Mouse (Mus musculus): ENCODE data around the gene Tgm6.
A peak's percentile ranks its signal among the peaks of the same experiment; 100 is the strongest.

Gene Tgm6

DNA sequence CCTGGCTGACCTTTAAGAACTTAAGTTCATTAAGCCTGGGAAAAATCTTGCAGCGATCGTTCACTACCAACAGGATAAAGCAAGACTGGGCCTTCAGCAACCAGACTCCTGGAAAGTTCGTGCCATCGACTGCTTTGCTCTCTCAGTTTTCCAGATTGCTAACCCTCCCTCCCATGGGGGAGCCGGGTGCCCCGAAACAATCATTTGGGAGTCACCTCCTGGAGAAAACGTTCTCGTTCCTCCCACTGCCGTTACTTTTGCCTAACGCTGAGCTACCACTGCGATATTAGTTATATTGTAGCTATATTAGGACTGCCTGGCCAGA is 66.1 kb downstream of the Tgm6 start:
- DNase-seq (ENCODE audit: low spot score), result no peak

DNA sequence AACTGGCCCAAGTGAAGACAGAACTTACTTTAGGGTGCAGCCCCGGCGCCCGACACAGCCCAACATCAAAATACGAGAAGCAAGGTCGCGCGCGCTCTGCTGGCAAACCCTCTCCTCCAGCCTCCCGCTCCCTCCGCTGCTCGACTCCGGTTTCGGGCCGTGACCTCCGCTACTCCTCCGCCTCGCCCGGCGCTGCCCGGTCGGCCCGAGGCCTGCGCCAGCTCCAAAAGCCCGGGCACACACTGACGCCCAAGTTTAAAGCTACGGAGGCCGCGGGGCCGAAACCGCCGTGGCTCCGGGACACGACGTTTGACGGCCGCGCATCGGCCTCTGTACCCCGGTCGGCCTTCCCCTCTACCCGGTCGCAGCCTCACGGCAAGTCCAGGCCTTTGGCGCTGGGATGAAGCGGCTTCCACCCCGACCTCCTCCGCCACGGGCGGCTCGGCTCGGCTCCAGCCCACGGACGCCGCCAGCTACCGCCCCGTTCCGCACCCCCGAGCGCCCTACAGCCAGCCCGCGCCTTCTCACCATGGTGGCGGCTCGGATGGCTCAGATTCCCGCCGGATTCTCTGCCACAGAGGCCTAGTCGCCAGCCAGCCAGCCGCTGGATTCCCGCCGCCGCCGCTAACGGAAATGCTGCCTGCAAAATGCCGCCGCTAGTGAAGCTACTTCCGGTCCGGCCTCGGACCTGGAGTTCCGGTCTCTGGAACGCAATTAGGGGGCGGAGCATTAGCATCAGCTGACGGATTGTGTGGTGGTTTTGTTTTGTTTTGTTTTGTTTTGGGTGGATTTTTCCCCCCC is 66.7 kb downstream of the Tgm6 start, which contains the start of gene Snrpb:
Gene Snrpb, minus strand, starts transcription at position 698 of the 801 bp plus-strand sequence.
- peak; percentile 80 for DNase-seq (ENCODE audit: low spot score)

GRCm38 (mm10) chr2:130179507-130180019 is 67.3 kb downstream of the Tgm6 start:
- DNase-seq (ENCODE audit: low spot score), result no peak

- no peak for DNase-seq (ENCODE audit: low spot score)
These were observed 76.2 kb downstream of the Tgm6 start for GRCm38 (mm10) chr2:130188391-130188790.

- DNase-seq (ENCODE audit: low spot score), result no peak
These were observed 82.7 kb downstream of the Tgm6 start, which contains the start of gene Tmc2 for GRCm38 (mm10) chr2:130194894-130195293. Gene Tmc2 (plus strand): TSS chr2:130195194.

- no peak for DNase-seq (ENCODE audit: low spot score)
These were observed 88.7 kb downstream of the Tgm6 start for GRCm38 (mm10) chr2:130200961-130201360.

Data from left cerebral cortex, adult 11 months (tissue).